Mouse (Mus musculus) urinary bladder, postnatal 36 days (tissue): Measurements from ENCODE around the gene Btbd19.
A peak's percentile ranks its signal among the peaks of the same experiment; 100 is the strongest.

ENCODE experiments used
- DNase-seq, 2 experiments: peaks; one replicate each; pipeline ENCODE4 v3.0.0; 2022; ENCODE audit warnings: low spot score in 2 of 2, mixed read lengths in 1 of 2

Btbd19 gene

DNA sequence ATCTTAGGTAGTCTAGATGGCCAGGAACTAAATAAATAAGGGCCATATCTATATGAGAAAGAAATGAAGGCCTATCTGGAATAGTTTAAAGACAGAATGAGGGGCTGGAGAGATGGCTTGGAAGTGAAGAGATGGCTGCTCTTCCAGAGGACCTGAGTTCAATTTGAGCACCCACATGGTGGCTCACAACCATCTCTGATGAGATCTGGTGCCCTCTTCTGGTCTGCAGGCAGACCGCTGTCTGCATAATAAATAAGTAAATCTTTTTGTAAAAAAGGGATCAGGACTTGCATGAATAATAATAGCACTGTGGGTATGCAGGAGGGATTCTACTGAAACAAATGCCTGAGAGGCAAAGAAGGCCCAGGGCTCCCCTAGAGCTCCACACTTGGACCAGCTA lies 12.3 kb downstream of the Btbd19 start:
- no peak for DNase-seq

DNA sequence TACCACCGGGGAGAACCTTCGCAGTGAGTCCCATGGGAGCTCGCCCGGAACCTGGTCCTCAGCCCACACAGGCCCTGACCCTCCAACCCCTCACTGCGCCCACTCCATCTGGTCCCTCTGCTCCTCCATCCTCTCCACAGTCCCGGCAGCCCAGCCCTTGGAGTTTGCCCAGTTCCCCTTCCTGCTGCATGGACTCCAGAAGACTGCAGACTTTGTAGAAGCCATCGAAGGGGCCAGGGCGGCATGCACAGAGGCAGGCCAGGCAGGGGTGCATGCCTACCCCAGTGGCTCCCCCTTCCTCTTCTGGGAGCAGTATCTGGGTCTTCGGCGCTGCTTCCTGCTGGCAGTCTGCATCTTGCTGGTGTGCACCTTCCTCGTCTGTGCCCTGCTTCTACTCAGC lies 14.5 kb downstream of the Btbd19 start:
- DNase-seq, result no peak

DNA sequence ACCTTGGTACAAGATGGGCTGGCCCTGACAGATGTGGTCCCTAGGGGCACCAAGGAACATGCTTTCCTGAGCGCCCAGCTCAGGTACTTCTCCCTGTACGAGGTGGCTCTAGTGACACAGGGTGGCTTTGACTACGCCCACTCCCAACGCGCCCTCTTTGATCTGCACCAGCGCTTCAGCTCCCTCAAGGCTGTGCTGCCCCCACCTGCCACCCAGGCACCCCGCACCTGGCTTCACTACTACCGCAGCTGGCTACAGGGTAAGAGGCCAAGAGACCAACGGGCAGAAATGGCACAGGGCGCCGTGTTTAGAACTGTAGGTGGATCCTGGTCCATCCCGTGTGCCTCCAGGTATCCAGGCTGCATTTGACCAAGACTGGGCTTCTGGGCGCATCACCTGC lies 15.3 kb downstream of the Btbd19 start:
- DNase-seq, result no peak

DNA sequence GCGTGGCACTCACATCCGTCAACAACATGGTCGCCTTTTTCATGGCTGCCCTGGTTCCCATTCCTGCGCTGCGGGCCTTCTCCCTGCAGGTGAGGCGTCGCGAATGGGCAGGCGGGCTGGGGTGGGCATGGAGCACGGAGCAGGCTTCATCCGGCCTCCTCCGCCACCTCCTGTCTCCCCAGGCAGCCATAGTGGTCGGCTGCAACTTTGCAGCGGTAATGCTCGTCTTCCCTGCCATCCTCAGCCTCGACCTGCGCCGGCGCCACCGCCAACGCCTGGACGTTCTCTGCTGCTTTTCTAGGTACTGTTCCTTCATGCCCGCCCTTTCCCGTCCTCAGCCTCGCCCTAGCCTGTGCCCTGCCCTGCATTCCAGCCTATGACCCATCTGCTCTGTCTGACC lies 16.2 kb downstream of the Btbd19 start:
- DNase-seq, result no peak

DNA sequence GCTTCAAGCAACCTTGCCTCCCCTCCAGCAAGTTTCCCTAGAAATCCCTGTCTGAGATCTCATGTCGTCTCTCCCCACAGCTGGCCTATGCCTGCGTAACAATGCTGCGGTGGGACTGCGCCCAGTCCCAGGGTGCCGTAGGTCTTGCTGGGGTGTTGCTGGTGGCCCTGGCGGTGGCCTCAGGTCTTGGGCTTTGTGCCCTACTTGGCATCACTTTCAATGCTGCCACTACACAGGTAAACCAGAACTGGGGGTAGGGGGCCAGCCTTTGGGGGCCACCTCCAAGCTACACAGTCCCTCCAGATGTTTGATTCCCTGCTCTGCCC lies 17.0 kb downstream of the Btbd19 start:
- DNase-seq, result no peak

DNA sequence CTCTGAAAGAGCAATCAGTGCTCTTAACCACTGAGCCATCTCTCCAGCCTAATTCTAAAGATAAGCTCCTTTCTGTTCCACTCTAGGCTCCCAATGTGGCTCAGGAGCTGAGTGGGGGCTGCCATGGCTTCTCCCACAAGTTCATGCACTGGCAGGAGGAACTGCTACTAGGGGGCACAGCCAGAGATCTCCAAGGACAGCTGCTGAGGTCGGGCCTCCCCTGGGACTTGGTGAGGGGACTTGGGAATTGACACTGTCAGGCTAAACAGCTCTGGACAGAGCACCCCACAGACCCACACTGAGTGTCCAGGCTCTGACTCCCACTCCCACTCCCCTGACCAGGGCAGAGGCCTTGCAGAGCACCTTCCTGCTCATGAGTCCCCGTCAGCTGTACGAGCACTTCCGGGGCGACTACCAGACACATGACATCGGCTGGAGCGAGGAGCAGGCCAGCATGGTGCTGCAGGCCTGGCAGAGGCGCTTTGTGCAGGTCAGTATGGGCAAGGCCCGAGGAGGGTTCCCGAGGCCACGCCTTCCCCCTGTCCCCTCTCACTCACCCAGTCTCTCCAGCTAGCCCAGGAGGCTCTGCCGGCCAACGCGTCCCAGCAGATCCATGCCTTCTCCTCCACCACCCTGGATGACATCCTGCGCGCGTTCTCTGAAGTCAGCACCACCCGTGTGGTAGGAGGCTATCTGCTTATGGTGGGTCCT lies 17.6 kb downstream of the Btbd19 start:
- no peak for DNase-seq

DNA sequence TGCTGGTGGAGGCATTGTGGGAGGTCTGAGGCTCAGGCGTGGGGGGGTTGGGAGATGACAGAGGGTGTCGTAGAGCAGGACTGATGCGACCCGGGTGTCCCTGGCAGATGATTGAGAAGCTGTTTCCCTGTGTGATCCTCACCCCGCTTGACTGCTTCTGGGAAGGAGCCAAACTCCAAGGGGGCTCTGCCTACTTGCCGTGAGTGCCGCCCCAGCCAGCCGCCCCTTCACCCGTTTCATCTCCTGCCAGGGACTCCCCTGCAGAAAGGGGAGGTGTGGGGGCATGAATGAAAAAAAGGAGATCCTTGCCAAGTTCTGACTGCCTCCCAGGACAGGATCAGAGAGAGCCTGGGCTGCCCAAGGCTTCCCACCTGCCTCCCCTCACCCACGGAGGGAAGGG lies 20.4 kb downstream of the Btbd19 start:
- DNase-seq, result no peak

DNA sequence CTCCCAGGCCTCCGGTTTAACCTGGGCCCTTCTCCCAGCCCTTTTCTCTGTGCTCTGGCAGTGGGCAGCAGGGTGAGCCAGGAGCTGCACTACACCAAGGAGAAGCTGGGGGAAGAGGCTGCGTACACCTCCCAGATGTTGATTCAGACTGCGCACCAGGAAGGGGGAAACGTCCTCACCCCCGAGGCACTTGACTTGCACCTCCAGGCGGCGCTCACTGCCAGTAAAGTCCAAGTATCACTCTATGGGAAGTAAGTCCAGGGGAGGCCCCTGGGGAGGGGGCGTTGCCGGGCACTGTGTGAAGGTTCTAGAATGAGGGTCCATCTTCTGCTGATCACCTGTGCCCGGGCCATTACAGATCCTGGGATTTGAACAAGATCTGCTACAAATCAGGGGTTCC lies 20.9 kb downstream of the Btbd19 start:
- no peak for DNase-seq

DNA sequence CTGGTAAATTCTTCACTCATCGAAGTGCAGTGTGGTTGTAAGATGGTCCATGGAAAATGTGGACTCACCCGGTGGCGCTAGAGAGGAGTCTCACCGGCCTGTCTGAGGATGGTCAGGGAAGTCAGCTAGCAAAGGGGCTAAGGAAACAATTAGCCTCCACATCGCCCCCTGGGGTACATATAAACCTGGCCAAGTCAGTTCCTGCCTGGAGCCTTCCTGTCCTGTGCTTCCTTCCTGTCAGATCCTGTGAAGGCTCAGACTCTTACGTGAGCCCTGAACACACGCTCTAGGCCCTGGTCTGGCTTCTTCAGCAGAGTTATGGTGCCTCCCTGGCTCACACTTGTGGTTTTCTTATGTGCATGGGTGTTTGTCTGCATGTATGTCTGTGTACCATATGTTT lies 24.3 kb downstream of the Btbd19 start:
- no peak for DNase-seq

DNA sequence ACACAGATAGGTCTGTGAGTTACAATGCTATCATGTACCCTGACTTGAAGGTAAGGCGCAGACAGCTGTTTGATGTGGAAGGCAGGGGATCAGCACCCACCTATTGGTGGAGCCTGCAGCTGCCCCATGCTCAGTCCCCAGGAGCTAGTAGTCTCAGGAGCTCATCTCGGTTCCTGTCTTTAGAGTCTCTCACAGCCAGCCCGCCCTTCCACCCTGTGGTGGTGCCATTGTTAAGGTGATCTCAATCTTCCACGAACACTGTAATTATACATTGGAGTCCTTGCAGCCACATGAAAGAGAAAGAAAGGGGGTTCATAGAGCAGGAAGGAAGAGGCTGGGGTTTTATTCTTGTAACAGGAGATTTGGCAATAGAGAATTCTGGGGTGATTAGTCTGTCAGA lies 25.5 kb downstream of the Btbd19 start:
- no peak for DNase-seq

DNA sequence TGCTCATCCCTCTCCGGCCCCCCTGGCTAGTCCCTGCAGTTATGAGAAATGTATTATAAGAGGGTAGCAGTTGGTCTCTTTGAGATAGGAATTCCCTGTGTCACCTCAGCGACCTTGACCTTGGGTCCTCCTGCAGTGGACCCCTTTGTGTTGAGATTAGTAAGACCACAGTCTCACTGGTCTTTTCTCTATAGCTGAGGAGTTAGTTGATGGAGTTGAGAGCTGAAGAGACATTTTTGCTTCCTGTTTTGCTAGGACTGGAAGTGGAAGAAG lies 26.8 kb downstream of the Btbd19 start:
- DNase-seq, result no peak

DNA sequence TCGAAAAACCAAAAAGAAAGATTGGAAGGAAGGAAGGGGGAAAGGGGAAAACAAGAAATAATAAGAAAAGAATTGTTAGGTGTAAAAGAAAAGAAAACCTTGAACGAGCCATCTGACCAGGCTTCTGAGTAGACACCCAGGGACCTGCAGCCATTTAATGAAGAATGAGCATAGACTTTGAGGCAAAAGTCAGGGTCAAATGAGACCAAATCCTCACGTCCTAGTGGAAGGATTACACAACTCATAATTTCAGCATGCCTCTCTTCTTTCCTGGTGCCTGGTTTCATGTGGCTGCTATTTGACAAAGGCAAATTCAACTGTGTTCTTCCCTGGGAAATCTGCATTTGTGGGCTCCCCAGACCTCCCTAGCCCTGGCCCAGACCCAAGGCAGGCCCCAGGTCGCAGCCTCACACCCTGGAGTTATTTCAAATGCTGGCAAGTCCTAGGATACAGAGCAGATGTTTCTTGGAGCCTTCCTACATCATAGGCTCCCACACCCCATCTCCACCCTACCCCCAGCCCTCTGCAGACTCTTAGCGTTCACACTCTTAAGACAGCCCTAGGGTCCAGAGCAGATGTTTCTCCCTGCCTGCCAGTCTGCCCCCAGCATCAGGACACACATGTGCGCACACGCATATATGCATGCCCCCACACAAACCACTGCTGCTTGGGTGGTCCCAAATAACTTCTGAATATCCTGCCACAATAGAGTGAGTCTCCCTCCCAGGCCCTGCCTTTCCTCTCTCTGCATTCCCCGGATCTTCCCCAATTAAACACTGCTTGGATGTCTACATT lies 27.4 kb downstream of the Btbd19 start:
- no peak for DNase-seq

DNA sequence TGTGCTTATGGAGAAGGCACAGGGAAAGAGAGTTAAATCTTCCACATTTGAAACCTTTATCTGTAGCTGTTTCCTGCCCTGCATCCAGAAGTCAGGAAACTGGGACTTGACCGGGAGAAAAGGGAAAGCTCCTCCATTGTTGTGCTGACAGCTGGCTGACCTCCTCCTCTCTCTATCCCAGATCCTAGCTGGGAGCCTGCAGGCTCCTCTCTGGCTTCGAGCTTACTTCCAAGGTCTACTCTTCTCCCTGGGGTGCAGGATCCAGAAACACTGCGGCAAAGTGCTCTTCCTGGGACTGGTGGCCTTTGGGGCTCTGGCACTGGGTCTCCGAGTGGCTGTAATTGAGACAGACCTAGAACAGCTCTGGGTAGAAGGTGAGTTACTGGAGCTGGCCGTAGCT lies 28.9 kb downstream of the Btbd19 start:
- no peak for DNase-seq

DNA sequence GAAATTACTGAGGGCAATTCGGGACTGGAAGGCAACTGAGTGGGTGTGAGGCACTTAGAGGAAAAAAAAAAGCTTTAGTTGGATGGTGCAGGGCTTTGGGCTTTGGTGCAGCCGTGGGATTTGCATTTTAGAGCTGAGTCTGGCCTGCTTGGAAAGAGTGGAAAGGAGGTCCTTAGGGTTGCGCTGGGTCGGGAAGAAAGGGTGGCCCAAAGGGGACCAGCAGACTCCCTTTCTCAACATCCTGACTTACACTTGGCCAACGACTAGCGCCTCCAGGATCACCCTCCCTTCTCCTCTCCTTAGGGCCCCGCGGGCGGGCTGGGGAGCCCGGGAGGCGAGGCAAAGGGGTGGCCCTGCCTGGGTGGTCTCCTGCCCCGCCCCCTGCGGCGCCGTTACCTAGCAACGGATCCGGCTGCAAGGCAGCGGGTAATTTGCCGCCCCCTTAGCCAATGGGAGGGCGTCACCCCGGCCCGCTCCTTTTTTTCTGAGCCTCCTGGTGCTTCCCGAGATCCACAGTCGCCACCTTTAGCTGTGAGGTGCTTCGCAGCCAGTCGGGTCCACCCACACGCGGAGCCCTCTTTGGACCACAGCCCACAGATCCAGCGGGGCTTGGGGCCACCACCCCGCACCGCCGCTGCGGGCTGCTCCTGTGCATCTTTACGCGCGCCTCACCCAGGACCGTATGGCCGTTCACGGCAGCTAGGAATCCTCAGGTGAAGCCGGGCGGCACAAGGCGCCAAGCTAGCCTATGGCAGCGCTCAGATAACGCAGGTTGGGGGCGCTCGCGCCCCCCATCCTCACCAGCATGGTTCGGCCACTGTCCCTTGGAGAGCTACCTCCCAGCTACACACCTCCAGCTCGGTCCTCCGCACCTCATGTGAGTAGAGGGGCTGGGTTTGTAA lies 29.7 kb downstream of the Btbd19 start, which contains the start of gene Ptch2:
TSS of gene Ptch2 (plus strand) at position 525 of the 902 bp plus-strand sequence.
- DNase-seq, result peak; percentile 27 to 62

DNA sequence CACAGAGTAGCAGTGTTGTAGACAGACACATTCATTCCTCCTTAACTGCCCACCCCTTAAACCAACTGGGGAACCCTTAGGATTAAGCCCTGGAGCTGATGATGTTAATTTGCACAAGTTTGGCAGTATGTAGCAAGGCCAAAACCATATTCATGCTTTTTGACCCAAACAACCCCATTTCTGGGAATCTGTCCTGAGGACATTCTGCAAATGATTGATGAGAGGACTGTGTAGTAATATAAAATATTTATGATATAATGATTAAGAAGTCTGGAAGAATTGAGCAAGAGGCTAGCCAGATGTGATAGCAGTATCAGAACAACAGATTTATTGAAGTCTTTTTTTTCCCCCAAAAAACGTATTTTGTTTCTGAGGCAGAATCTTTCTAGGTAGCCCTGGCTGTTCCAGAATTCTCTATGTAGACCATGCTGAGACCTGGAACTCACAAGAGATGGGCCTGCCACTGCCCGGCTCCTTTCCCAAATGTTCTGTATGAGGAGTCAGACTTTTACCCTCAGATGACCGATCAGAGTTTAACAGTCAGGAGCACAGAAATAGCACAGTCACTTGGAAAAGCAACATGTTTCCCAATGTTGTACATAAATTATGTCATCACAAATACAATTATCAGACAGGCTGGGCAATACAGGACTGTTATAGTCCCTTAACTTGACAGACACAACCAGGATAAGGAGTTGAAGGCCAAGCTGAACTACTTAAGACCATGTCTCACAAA lies 30.7 kb downstream of the Btbd19 start:
- DNase-seq, result no peak

DNA sequence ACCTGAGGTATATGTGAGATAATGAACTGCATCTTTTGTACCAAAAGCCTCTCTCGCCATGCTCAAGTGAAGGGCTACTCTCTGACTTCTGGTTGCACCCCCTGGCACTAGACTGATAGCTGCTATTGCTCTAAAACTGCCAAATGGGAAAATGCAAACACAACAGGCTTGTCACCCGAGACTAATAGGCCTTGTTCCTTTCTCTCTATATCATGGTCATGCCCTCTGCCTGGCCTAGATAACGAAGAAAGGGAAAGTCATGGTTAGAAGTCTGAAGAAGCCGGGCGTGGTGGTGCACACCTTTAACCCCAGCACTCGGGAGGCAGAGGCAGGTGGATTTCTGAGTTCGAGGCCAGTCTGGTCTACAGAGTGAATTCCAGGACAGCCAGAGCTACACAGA lies 34.9 kb downstream of the Btbd19 start:
- no peak for DNase-seq

DNA sequence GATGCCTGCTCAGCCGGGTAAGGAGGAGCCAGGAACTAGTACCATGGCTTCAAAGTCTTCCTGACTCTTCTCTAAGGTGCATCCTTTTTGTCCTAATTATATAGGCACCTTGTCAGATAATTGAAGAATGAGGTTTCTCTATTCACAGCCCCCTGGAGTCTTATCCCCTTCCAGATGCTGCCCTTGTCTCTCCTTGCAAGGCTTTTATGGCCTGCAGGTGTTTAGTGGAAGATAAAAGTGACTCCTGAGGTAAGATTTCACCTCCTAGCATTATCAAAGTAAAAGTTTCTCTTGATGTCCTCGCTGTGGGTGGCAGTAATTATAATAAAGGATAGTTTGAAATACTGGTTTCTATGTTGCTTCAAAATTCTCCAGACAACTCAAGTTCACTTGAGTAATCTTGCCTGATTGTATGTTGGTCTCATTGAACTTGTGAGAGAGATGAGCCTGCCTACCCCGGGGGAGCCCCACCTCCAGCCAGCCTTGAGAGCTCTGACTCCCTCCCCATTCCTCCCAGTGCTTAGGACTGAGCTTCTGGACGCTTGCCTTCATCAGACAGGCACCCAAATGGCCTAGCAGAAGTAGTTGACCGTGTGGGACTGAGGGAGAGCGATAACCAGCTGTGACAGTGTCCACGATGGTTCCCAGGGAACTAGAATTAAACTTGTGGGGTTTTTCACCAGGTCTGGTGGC lies 37.4 kb downstream of the Btbd19 start:
- DNase-seq, result no peak

DNA sequence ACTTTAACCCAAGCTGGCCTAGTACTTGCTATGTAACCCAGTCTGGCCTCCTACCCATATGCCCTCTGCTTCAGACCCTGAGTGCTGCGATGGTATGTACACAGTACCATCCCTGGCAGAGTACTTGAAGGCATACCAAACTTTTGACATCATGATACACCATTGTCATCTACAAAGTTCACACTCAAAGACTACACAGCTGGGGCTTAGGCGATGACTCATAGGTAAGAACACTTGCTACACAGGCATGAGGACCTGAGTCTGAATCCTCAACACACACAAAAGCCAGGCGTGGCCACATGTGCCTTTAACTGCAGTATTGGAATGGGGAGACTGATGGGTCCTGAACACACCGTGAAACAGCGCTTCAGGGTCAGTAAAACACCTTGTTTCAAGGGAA lies 54.3 kb downstream of the Btbd19 start:
- DNase-seq, result no peak

DNA sequence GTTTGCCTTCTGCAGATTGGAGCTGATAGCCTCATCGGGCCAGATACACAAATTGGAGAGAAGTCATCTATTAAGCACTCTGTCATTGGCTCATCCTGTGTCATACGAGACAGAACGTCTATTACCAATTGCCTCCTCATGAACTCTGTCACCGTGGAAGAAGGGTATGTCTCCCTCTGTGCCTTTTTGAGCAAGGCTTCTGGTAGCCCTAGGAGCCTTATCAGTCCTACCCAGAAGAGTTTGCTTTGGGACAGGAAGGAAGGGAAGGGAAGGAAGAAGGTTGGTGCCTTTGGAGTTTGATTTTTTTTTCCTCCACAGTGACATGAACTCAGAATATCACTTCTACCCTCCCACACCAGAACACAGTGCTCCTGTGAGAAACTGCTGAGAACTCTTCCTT lies 54.9 kb downstream of the Btbd19 start:
- no peak for DNase-seq

DNA sequence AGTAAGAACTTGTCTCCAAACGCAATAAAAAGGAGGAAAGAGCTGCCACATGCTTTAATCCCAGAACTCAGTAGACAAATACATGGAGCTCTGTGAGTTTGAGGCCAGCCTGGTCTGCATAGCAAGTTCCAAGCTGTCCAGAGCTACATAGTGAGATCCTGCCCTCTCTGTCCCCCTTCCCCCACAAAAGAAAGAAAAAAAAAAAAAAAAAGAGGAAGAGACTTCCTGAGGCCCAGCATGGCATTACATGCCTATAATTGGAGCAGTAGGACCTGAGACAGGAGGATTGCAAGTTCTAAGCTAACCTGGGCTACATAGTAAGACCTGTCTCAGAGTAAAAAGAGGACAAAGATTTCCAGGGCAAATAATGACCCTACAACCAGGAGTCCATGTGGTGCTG lies 55.9 kb downstream of the Btbd19 start:
- no peak for DNase-seq
